Mouse (Mus musculus) cerebellum, adult 8-10 months (tissue): ENCODE measurements around the gene Vrk1.

ENCODE experiments used
- DNase-seq: peaks from one replicate; pipeline ENCODE4 v3.0.0; 2022

Vrk1 gene

GRCm38 (mm10) chr12:106001775-106002174, 8.3 kb upstream of the Vrk1 start:
- no peak for DNase-seq

GRCm38 (mm10) chr12:106004719-106005118, 5.3 kb upstream of the Vrk1 start:
- DNase-seq, result no peak

GRCm38 (mm10) chr12:106006218-106006617, 3.8 kb upstream of the Vrk1 start:
- DNase-seq, result no peak

- no peak for DNase-seq
Observed at GRCm38 (mm10) chr12:106008348-106009050, 1.5 kb upstream of the Vrk1 start.

- DNase-seq, result no peak
Observed at GRCm38 (mm10) chr12:106009122-106009870, 732 bp upstream of the Vrk1 start.

- DNase-seq, result no peak
Observed at GRCm38 (mm10) chr12:106012161-106012560, 2.1 kb downstream of the Vrk1 start.

- no peak for DNase-seq
Observed at GRCm38 (mm10) chr12:106016265-106017012, 6.4 kb downstream of the Vrk1 start.

- DNase-seq, result peak; percentile 95
Observed at GRCm38 (mm10) chr12:106020063-106020462, 10.0 kb downstream of the Vrk1 start.

GRCm38 (mm10) chr12:106023652-106024051, 13.6 kb downstream of the Vrk1 start:
- no peak for DNase-seq

GRCm38 (mm10) chr12:106025416-106025815, 15.4 kb downstream of the Vrk1 start:
- no peak for DNase-seq

- no peak for DNase-seq
Observed at GRCm38 (mm10) chr12:106026385-106027134, 16.5 kb downstream of the Vrk1 start.

GRCm38 (mm10) chr12:106027372-106027771, 17.3 kb downstream of the Vrk1 start:
- no peak for DNase-seq

- DNase-seq, result no peak
Observed at GRCm38 (mm10) chr12:106029582-106029981, 19.6 kb downstream of the Vrk1 start.

GRCm38 (mm10) chr12:106030146-106030745, 20.2 kb downstream of the Vrk1 start:
- no peak for DNase-seq

- DNase-seq, result no peak
Observed at GRCm38 (mm10) chr12:106030796-106031195, 20.8 kb downstream of the Vrk1 start.

- no peak for DNase-seq
Observed at GRCm38 (mm10) chr12:106031916-106032315, 21.9 kb downstream of the Vrk1 start.

GRCm38 (mm10) chr12:106032361-106032760, 22.3 kb downstream of the Vrk1 start:
- DNase-seq, result no peak

- no peak for DNase-seq
Observed at GRCm38 (mm10) chr12:106034267-106034666, 24.2 kb downstream of the Vrk1 start.

- no peak for DNase-seq
Observed at GRCm38 (mm10) chr12:106034761-106035160, 24.7 kb downstream of the Vrk1 start.

- no peak for DNase-seq
Observed at GRCm38 (mm10) chr12:106040259-106040658, 30.2 kb downstream of the Vrk1 start.

GRCm38 (mm10) chr12:106046143-106046795, 36.2 kb downstream of the Vrk1 start:
- DNase-seq, result no peak

GRCm38 (mm10) chr12:106052271-106052670, 42.2 kb downstream of the Vrk1 start:
- no peak for DNase-seq
